Mouse (Mus musculus) megakaryocyte-erythroid progenitor cell, adult 5-6 weeks (primary cell): ENCODE results near the gene Add2. TPM values are rescaled to one million over a fixed set of nuclear protein-coding genes. Genes with fewer than 3 reads are reported as not detected.

ENCODE experiments used
- ATAC-seq: replicated peaks from 2 replicates; pipeline ENCODE4 v1.8.0; 2016; ENCODE audit warnings: mild to moderate bottlenecking, inconsistent platforms; ENCODE audit not compliant: severe bottlenecking, poor library complexity, low FRiP score, low TSS enrichment
- total RNA-seq, 2 experiments: library from RNA; stranded (forward) in 1 of 2; stranded (reverse) in 1 of 2; fragments of 200-1000, 215-1000 nt in 1 of 2; fragments of >200 nt in 1 of 2; fragmentation: Nextera tagmentation in 1 of 2; gene quantifications; 2 replicates each; pipeline ENCODE4 v1.2.3; 2014 to 2017

The Add2 gene
- total RNA-seq, 2 experiments from 2014 or later = 109 to 114 TPM

DNA sequence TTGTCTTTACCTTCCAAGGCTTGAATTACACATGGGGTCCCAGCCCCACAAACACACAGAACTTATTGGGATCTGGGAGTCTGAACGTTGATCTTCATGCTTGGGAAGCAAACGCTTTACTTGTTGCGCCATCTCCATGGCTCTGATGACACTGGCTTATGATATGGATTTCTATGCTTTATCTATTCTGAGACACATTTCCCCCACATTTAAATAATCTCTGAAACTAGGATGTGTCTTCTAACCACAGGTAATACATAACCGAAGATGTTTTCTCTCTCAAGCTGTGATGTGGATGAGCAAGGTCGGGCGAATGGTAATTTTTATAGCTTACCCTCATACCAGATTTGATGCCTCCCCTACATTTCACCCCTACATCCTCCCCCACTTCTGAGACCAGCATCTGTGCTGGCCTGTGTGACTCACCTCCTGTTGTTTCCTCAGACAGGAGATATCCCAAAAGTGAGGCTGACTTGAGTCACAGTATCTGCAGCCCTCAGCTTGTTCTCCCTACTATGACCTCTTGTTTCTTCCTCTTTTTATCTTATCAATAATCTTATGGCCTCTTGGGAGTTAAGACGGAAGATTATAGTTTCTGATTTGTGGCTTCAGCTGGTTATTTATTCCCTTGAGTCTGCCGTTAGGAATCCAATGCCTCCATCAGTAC is 46.2 kb downstream of the Add2 start:
- ATAC-seq = no peak

DNA sequence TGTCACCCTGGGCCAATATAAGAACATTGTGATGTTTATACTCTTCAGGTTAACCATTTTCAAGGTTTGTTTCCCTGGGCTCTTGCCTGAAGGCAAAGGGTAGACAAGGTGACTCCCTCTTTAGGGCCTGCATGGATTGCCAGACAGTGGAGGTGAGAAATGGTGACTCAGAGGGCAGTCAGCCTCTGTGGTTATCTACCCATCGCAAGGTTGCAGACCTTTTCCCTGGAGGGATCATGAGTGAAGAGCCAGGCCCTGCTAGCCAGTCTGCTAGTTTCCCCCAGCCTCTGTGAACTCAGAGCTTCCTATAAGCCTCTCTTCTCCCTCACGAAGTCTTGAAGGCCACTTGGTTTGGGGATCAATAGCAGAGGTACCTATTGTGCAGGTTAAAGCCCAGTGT is 48.0 kb downstream of the Add2 start:
- ATAC-seq = no peak

DNA sequence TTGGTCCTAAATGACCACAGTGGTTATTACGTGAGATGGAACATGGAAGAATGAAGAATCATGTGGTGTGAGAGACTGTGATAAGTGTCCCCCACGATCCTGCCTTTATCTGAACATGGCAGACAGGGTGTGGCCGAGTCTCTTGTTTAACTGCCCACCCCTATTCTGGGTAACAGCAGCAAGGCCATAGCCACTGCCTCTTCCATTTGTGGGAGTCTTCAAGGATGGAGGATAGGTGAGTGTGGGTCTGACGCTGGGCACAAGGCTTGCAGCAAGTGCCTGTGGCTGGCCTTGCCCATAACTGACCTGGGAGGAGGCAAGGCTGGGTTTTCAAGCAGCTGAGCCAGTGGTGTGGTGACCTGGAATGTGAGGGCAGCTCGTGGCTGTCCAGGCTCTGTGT is 49.4 kb downstream of the Add2 start:
- peak; percentile 88 for ATAC-seq

DNA sequence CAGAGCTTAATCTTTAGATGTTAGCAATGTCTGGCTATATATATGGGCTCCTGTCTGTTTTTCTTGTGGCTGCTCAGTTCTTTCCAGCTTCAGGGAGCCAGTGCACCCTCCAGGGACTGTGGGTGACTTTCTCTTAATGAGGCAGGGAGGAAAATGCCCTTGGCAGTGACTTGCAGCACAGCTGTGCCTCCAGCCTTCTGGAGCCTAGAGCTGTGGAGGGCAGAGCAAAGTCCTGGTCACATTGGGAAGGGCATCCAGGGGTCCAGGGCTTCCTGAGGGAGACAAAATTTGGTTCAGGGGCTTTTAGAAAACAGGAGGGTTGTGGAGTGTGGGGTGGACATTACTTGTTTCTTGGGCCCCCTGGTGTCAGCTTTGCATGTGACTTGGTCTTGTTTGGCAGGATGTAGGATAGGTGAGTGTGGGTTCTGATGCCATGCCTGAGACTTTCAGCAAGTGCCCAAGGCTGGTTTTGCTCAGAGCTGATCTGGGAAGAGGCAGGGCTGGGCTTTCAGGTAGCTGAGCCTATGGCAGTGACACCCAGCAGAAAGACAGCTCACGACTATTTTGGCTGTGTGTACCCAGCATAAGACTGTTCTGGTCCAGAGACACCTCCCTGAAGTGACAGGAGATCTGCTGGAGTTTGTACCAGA is 50.0 kb downstream of the Add2 start:
- ATAC-seq = peak; percentile 9

DNA sequence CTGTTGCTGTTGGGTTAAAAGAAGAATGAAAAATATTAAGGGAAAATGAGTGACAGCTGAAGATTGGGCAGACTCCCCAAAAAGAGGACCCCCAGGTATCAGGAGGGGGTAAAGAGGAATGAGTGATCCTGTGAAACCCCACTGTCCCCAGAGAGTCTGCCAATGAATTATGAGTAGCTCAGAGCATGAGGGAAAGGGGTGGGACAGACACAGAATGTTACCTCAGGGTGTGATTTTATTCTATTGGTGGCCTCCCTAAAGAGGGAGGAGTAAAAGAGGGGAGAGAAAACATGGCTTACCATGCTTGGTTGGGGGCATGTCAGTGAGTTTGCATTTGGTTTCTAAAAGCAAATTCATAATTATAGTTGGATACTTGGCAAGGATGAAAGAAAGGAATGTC is 50.8 kb downstream of the Add2 start:
- ATAC-seq = no peak

DNA sequence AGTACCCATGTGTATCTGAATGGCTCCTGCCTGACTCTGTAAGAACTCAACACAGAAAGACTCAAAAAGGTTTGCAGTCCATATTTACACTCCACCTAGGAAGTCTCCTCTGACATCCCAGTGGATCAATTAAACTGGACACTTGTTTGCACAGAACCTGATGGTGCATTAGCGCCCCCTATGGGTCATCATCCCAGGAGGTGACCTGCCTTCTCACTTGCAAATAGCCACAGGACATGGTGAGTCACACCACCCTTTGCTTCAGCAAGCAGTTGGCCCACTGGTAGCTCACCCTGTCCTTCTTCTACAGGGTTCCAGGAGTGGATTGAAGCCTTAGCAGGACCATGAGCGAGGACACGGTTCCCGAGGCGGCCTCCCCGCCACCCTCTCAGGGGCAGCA is 57.0 kb downstream of the Add2 start:
- peak; percentile 28; the same call in 1 of the 2 replicates for ATAC-seq

DNA sequence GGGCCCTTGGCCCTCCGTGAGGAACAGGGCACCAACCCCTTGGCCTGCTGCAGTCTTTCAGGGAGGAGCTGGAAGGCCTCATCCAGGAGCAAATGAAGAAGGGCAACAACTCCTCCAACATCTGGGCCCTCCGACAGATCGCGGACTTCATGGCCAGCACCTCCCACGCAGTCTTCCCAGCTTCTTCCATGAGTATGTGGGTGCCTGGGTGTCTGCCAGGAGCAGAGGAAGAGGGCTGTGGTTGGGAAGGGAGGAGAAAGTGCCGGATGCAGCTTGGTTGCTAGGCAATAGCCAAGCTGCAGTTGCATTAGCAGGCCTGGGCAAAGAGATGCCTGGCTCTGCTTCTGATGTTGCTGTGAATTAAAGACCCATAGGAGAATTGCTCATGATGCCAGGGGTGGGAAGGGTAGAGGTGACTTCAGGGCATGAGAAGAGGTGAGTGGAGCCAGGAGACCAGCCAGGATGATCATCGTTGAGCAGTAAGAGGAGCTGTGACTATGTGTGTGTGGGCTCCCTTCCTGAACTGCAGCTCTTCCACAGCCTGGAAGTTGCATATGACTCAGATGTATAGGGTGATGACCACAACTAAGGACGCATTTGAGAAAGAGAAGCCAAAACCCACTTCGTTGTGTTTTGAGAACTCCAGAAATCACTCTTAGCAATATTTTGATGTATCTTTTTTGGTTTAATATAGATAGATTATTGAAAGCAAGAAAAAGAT is 58.5 kb downstream of the Add2 start:
- ATAC-seq = no peak

DNA sequence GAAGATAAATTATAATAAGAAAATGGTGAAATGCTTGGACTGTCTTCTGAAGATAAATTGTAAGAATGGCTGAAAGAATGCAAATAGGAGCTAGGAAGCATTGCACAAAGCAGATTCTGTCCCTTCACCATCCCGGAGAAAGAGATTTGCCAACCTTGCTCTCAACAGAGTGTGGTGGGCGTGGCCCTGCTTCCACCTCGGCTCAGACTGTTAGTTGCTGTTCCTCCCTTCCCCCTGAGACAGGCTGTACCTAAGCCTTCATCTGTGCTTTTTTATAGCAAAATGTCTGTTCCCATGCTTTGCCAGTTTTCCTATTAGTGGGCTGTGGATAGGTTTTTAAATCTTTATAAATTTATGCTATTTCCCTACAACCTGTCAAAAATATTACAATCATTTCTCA is 59.3 kb downstream of the Add2 start:
- no peak for ATAC-seq

DNA sequence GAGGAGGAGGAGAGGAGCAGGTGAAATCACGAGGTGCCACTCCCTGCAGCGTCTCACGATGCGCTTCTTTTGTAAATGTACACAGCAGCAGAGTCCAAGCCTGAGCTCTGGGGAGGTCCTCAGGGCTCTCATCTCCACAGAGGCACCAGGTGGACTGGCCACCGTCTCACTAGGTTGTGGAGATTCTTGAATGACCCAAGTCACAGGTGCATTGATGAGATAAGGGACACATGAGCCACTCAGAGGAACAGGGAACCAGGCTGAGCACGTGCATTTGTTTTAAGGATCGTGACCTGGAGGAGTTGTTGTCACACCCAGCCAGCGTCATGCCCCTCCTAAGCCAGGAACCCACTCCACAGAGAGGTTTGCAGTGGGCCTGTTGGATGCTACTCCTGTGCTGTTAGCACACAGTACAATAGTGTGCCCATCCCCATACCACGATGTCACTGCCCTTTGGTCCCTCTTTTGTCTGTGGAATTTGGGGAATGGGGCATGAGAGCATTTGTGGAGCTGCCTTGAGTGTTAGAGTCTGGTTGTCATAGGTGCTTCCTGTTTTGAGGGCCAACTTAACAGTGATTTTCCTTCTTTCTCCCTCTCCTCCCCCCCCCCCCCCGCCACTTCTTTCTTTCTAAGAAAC is 65.8 kb downstream of the Add2 start:
- ATAC-seq = peak; percentile 41

DNA sequence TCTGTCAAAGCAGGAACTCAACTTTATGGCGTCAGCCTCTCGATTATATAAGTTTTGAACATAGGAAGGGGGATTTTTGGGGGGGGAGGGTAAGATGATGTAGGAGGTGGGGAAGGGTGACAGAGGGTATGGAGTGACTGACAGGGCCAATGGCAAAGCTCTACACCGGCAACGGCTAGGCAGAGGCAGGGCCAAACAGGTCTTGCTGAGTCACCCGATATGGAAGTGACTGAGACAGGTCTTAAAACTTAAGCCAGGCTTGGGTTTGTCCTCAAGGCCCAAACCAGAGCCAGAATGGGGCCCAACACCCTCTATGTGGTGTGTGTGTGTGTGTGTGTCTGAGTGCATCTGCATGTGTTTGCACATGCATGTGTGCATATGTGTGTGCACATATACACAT is 67.0 kb downstream of the Add2 start:
- ATAC-seq = no peak

DNA sequence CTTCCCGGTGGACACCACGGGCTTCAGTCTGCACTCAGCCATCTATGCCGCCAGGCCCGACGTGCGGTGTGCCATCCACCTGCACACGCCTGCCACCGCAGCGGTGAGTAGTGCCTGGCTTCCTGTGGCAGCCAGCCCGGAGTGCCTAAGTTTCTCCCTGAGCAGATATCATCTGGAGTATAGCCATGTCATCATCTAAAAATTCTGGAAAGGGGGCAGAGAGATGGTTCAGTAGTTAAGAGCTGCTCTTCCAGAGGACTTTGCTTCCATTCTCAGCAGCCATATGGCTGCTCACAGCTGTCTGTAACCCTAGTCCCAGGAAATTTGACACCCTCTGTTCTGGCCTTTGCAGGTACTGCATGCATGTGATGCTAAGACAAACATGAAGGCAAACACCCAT is 68.3 kb downstream of the Add2 start:
- no peak for ATAC-seq

DNA sequence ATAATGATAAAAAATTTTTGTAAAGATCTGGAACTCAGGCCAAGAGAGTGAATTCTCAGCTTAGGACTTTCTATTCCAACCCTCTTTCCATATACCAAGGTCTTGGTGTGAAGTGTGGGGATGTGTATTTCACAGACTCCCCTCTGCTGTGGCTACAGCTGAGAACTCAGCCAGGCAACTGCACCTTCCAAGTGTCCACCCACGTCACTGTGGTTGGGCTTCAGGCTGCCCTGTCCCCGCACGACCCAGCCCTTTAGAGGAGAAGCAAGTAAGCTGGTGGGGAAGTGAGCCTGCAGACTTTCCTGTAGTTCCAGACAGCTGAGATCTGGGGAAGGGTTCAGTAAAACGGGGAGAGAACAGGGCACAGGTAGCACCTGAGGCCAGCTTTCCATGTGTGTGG is 68.7 kb downstream of the Add2 start:
- no peak for ATAC-seq

DNA sequence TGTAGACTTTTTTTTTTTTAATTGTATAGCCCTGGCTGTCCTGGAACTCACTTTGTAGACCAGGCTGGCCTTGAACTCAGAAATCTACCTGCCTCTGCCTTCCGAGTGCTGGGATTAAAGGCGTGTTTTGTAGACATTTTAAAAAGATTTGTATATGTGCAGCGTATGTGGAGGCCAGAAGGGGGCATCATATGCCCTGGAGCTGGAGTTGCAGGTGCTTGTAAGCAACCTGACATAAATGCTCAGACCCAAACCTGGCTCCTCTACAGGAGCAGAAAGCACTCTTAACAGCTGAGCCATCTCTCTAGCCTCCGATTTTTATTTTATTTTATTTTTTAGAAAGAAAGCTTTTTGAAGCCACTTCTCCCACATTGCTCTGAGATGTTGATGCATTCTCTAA is 70.5 kb downstream of the Add2 start:
- no peak for ATAC-seq

DNA sequence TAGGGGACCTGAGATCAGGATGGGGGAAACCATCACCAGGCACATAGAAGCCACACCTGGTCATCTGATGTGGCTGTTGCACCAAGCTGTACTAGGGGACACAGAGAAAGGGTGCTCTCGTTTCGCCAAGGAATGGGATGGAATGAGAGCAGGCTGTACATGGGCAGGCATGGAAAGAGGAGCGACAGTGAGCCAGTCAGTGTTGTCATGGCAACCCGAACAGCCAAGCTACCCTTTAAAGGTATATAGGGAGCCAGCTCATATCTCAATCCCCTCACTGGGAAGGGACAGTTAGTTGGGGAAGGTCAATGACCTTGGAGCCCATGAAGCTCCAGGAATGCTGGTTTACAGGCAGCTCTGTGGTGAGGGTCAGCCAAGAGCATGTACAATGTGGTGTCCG is 73.0 kb downstream of the Add2 start:
- ATAC-seq = no peak

DNA sequence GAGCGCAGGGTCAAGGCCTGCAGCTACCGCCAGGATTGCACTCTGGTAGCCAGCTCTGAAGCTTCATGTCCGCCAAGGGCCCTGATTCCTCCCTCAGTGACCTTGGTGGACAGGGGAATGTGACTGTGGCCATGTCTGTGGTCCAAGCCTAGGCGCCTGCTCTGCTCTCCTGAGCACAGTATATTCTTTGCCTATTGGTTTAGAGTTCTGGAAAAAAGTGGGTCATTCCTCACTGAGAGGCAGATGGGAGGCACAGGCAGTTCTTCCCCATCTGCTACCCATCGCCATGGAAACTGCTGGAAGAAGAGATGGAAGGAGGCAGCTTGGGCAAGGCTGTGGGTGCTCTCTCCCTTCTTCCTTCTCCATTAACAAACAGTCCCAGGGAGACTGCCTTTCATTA is 74.4 kb downstream of the Add2 start:
- no peak for ATAC-seq

DNA sequence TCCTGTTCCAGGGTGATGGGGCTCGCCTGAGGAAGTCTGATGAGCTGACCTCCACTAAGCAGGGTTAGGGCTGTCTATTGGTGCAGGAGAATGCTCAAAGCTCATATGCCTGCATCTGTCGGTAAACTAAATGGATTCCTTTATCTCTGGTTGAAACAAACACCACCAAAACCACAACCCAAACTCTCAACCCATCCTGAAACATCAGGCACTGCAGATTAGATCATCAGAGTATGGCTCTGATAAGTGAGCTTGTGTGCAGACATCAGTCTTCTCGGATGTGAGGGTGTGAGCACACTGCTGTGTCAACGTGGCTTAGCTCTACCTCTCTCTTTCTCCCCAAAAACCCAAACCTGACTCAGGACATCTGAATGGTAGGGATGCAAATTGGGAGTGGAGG is 75.1 kb downstream of the Add2 start:
- peak; percentile 49 for ATAC-seq

DNA sequence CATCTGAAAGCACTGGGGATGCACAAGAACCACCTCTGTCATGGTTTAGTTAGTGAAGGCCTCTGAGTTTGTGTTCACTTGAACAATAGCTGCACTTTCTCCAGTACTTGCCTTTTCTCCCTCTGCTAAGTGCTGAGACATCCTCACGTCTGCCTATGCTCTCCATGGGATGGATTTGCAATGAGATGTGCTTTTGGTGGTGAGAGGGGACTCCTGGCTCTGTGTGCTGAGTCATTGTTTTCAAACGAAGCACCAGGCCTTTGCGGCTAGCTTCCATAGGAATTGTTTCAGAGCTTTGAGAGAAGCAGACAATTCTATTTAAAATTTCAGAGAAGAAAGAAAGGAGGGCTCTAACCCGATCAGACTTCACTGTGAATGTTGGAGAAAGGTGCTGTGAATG is 76.2 kb downstream of the Add2 start:
- no peak for ATAC-seq

DNA sequence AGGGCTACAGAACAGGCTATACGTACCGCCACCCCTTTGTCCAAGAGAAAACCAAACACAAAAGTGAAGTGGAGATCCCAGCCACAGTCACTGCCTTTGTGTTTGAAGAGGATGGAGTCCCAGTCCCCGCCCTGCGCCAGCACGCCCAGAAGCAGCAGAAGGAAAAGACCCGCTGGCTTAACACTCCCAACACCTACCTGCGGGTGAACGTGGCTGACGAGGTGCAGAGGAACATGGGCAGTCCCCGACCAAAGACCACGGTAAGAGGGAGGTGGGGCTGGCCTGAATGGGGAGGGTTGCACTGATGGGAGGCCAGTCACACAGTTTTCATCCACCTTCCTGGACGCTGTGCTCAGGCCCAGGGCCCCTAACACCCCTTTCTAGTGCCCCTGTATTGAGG is 77.6 kb downstream of the Add2 start:
- ATAC-seq = no peak

DNA sequence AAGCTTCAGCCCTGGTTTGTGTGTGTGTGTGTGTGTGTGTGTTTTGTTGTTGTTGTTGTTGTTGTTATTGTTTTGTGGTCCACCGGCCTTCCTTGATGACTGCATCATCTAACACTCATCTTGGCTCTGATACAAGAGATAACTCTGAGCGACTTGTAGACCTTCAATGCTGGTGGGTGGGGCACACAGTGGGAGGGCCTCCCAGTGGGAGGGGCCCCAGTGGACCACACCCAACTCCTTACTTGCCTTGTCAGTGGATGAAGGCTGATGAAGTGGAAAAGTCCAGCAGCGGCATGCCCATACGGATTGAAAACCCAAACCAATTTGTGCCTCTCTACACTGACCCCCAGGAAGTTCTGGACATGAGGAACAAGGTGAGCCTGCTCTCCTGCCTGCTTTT is 78.6 kb downstream of the Add2 start:
- 0 out of 2 replicates have a peak, but pooled peaks have one; percentile 39 for ATAC-seq

DNA sequence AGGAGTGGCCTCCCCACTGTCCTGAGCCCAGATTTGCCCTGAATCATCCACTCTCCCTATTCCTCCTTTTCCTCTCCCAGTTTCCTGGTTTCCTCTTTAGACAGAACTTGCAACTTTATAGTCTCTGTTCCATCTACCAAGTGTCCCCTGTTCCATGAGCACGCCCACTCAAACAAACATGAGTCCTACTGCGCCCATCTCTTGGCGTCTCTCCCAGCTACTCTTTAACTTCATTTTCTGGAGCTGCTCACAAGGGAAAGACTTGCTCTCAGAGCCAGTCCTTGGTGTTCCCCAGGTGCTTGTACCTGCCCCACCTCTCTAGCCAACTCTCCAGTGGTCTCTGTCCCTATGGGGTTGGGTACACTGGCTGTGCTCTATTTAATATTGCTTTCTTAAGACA is 87.4 kb downstream of the Add2 start:
- no peak for ATAC-seq
